Mouse (Mus musculus): ENCODE measurements around the gene Tcp11.

Tcp11 gene

GRCm38 (mm10) chr17:28036813-28037756 is 43.4 kb downstream of the Tcp11 start:
- no peak for DNase-seq (ENCODE audit: low read depth)

- DNase-seq (ENCODE audit: low read depth): no peak
Observed at GRCm38 (mm10) chr17:28034986-28035385, 45.5 kb downstream of the Tcp11 start.

GRCm38 (mm10) chr17:28033046-28033580 is 47.3 kb downstream of the Tcp11 start:
- DNase-seq (ENCODE audit: low read depth): no peak

- no peak for DNase-seq (ENCODE audit: low read depth)
Observed at GRCm38 (mm10) chr17:28032219-28032618, 48.2 kb downstream of the Tcp11 start.

- no peak for DNase-seq (ENCODE audit: low read depth)
Observed at GRCm38 (mm10) chr17:28031281-28031941, 49.0 kb downstream of the Tcp11 start.

GRCm38 (mm10) chr17:28030446-28030845 is 50.0 kb downstream of the Tcp11 start:
- no peak for DNase-seq (ENCODE audit: low read depth)

- no peak for DNase-seq (ENCODE audit: low read depth)
Observed at GRCm38 (mm10) chr17:28029308-28029707, 51.1 kb downstream of the Tcp11 start.

- no peak for DNase-seq (ENCODE audit: low read depth)
Observed at GRCm38 (mm10) chr17:28028236-28028635, 52.2 kb downstream of the Tcp11 start.

- no peak for DNase-seq (ENCODE audit: low read depth)
Observed at GRCm38 (mm10) chr17:28027197-28027596, 53.2 kb downstream of the Tcp11 start.

GRCm38 (mm10) chr17:28026111-28026872 is 54.1 kb downstream of the Tcp11 start:
- no peak for DNase-seq (ENCODE audit: low read depth)

GRCm38 (mm10) chr17:28025541-28025961 is 54.9 kb downstream of the Tcp11 start:
- DNase-seq (ENCODE audit: low read depth): no peak

- no peak for DNase-seq (ENCODE audit: low read depth)
Observed at GRCm38 (mm10) chr17:28022854-28023655, 57.4 kb downstream of the Tcp11 start.

- DNase-seq (ENCODE audit: low read depth): no peak
Observed at GRCm38 (mm10) chr17:28021911-28022310, 58.5 kb downstream of the Tcp11 start.

- DNase-seq (ENCODE audit: low read depth): no peak
Observed at GRCm38 (mm10) chr17:28019785-28020696, 60.4 kb downstream of the Tcp11 start.

- no peak for DNase-seq (ENCODE audit: low read depth)
Observed at GRCm38 (mm10) chr17:28018776-28019175, 61.7 kb downstream of the Tcp11 start.

GRCm38 (mm10) chr17:28018344-28018743 is 62.1 kb downstream of the Tcp11 start:
- no peak for DNase-seq (ENCODE audit: low read depth)
